Mouse (Mus musculus) spleen, postnatal 14 days (tissue): ENCODE data around the gene Kdm4a.
A peak's percentile ranks its signal among the peaks of the same experiment; 100 is the strongest.

ENCODE experiments used
- DNase-seq, 2 experiments: peaks; one replicate each; pipeline ENCODE4 v3.0.0; 2021 to 2022; ENCODE audit warnings: low spot score in 2 of 2

Kdm4a gene

DNA sequence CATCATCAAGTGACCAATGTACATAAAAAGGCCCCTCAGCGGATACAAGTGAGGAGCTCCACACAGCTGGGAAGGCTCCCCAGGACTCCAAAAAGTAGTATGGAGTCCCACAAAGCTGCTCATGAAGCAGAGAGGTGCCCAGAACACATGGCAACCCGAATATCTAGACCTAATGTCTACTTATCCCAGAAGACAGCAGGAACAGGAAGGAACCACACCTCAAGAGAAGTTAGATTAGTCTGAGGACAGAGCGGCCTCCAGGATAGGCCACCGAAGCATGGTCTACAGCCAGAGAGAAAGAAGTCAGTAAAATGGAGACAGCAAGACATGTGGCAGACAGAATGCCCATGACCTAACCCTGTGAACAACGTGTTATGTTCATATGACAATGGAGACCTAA, 25.0 kb downstream of the Kdm4a start:
- no peak for DNase-seq

DNA sequence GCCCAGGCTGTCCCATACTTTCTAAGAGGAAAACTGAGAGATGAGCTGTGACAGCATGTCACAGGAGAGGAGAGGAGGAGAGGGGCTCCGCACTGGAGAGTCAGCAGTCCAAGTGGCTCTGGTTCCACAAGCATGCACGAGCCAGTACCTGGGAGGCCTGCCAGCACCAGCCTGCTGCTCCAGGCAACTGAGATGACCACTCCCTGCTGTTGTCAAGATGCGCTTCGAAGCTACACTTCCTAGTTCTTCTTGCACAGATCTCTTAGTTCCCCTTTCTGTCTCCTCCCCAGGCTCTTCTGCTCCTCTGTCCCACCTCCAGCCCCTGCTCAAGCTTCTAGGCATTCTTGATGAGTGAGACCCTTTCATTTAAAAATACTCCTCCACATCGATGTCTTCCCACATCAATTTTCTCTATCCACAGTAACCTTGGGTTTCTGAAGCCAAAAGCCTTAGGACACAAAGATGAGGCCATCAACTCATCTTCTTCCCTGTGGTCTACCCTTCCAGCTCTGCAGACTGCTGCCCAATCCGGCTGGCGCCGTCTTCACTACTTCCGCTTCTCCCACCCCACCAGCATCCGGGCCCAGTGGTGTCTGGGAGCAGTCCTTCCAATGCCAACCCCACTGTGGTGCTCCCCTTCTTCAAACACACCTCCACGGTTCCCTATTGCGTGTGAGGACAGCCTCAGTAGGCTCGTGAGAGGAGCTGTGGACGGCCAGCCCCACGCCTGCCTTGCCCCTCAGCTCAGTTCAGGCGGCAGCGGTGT, 27.6 kb downstream of the Kdm4a start:
- peak in 1 of 2 experiments; percentile 24 for DNase-seq

DNA sequence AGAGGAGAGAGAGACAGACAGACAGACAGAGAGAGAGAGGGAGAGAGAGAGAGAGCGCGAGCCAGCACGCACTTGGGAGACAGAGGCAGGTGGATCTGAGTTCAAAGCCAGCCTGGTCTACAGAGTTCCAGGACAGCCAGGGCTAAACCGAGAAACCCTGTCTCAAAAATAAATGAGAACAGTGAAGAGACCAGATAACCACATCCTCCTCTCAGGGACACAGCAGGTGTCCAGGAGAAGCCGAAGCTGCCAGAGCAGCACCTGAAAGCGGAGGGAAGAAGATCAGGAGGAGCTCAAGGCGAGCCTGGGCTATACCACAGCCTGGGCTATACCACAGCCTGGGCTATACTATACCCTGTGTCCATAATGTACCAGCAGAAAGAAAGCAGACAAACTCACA, 29.0 kb downstream of the Kdm4a start:
- no peak for DNase-seq

DNA sequence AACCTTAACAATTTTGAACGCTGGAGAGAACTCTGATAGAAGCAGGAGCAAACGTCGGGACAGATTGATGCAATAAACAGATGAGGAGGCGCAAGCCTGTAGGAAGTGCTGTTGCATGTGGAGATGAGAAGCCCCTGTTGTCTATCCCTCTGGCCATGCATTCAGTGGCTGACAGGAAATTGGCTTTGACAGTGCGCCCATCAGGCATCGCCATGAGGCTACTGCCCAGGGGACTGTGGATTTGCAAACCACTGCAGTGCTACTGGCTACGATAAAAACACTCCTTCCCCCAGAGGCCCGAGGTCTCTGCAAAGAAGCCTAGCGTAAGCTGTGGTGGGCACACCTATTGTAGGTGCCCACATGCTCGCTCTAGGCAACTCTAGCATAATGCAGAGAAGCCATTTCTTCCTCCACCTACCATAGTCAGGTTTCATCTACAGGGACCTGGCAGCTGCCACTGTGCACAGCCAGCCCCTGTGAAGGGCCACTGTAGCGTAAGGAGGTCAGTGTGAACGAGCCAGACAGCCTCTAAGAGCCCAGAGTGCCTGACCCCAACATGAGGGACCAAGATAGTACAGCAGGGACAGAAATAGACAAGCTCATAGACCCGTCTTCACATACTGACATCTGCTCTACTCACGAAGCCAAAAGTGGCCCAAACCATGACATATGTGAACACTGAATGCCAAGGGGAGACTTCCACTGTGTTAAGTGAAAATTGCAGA, 29.7 kb downstream of the Kdm4a start:
- no peak for DNase-seq

DNA sequence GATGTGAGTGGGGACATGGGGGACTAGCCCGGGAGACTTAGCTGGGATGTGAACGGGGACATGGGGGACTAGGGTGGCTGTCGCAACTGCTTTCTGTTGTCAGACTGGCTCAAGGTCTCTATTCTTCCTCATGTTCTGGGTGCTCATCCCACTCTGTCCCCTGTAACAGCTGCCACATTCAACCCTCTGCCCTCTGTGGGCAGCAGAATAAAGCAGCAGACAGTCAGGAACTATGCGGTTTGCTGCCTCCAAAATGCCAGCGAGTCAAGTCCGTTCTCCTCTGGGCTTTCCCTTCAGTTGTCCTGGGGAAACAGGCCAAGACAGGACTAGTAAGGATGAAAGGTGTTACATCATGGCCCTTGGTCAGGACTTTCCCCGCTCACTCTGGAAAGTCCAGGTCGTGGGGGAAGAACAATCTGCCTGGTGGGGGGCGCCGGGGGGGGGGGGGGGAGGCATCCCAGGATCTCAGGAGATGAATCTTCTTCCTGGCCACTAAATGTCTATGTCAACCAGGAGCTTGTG, 30.7 kb downstream of the Kdm4a start:
- DNase-seq, result no peak

DNA sequence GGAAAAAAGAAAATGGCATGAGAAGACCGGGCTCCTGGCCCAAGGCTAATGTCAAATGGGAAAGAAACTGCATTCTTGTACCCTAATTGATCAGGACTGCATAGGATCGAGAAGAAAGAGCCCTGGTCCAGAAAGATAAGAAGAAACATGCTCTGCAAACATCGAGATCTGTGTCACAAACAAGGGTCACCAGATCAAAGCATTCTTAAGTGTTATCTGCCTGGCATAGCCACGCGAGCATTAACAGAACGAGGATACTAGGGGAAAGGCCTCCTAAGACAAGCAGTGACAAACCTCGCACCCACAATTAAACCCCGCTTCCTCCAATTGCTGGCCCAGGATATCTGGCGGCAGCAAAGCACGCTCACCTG, 31.5 kb downstream of the Kdm4a start:
- DNase-seq, result no peak

DNA sequence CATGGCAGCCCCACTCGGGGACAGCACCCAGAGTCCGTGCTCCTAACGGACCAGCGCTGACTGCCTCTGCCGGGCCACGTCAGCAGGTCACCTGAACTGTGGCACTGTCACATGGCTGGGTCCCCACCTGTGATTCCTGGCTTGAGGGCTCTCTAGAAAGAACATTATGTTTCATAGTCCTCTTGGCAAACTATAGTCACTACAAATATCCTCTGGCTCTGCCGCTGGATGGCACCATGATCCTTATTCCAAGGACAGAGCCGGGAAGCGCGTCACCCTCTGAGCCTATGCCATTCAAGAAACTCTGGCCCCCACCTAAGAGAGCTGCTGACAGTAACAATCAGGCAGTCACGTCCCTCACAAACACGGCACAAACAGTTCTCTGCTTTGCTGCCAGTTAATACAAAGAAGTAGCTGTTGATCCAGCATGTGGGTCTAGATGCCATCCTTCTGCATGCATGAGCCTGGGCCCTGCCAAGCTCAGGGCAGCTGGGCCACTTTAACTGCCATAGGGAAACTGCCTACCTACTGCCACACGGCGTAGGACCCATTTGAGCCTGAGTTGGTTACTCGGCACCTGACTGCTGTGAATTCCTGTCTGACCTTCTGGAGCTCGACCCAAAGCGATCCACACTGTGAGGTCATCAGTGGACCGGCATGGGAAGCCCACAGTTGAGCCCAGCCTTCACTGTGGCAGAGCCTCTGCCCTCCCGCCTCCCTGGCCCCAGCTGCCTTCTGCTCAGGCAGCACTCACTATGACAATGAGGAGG, 32.1 kb downstream of the Kdm4a start:
- DNase-seq, result no peak

DNA sequence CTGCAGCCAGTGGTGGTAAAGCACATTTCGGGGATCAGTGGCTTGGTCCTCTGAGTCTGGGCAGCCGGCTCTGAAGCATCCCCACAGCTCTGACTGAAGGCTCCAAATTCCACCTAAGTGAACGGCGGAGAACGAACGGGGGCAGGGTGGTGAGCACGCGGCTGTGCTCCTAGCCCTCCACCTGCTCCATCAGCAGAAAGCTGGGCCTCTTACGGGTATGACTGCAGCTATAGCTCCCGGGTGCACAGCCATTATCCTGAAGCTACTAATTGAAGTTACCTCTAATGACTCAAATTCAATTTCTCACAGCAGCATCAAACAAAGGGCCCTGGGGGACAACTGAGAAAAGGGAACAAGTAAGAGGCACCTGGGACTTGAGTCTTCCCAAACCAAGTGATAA, 32.8 kb downstream of the Kdm4a start:
- DNase-seq, result no peak

DNA sequence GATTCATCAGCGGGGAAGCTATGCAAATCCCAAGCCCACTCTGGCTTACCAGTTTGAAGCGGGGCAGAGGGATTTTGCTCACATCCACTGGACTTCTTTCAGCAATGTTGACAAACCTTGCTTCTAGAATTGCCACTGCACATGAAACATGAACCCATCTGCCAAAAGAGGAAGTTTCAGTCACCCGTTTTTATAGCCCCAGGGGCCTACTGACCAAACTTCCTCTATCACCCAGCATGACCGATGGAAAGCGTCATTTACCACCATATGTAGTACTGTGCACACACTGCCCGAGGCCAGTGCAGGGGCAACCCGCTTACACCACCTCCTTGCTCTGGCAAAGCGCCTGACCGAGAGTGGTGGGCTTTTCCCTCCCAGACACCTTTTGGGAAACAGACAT, 35.5 kb downstream of the Kdm4a start:
- peak in 1 of 2 experiments; percentile 24 for DNase-seq

DNA sequence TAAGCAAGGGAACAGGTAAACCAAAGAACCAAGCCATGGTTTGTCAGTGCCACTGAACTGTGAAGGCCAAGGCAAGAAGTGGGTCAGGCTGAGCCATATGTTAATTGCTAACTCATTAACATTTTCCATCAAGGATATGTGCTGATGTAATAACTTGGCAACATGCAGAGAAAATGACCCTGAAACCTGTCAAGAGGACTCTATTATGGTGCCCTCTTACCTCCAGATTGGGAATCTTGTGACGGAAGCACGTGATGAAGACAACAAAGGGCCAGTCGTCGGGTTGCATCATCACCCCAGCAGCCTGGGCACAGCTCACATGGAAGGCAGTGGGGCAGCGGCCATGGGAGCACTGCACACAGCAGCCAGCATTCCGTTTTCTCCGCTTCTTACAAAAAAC, 36.2 kb downstream of the Kdm4a start:
- no peak for DNase-seq

DNA sequence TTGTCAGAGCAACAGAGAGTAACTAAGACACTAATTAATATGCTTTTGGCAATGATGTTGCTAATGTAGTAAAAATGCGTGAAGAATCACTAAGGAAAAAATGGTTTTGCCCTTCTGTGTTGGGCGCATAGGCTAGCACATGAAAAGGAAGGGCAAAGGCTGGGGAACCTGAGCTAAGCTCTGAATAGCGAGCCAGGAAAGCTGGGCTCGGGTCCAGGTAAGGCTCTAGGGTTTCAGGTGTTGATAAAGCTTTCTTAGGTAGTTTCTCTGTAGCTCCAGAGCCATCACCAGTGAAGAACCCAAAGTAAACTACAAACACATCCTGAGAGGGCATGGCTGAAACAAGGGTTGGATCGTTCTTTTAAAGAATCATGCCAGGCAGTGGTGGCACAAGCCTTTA, 38.3 kb downstream of the Kdm4a start:
- DNase-seq, result no peak

DNA sequence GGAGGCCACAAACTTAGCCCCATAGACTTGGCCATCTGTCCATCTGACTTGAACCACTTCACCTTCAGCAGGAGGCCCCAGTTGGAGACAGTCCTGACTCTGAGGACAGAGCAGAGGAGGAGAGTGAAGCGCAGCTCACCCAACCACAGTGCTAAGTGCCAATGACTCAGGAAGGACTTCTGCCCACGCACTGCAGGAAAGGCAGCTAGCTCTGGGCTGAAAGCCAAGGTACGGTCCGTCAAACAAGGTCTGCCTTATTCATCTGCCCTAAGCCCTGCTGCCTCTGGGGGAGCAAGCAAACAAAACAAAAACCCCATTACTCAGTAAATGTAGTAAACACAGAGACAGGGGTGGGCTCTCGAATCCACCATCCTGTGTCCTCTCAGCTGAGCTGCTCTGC, 41.0 kb downstream of the Kdm4a start:
- no peak for DNase-seq

DNA sequence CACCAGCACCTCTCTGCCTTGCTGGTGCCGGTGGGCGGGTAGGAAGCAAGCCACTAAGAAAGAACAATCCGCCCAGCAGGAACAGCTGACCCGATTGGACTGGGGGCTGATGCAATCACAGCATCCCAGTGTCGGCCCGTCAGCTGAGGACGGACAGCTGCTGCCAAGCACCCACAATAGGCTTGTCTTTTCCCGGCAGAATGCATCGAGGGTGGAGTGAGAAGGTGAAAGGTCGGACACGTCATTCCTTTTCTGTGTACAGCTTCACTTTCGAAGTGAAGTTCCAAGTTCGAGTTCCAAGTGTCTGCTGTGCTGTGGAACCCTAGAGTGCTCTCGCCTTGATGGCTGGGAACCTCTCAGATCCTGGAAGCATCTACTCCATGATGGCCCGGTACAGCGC, 42.0 kb downstream of the Kdm4a start:
- DNase-seq, result no peak

DNA sequence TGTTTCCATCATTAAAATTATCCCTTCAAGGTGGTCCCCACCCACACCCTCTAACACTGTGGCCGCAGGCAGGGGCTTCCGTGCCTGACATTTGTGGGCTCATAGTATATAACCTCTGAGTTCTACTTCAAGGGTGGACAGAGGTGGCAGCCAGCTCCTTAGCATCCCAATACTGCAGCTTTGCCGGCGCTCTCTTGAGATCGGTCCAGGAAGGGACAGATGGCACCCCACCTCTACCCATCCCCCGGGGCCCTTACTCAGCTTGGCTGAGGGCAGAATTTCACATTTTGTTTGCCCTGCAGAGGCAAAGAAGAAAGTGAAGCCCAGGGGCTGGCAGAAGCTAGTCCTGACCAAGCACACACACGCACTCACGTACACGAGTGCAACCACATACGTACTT, 42.5 kb downstream of the Kdm4a start:
- DNase-seq, result no peak

DNA sequence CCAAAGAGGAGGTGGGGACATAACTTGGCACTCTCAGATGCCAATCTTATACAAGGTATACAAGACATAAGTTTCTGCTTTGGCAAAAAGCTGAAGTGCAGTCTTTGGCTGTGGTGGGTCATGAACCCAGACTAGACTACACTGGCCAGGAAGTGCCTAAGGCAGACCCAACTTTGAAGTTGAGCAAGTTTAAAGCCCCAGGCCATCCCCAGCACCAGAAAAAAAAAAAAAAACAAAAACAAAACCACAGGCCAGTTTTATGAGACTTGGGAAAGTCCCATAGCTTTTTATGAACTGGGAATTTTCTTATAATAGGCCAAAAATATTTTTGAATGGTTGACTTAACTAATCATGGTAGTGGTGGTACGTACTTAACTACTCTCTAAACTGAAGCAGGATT, 44.4 kb downstream of the Kdm4a start:
- DNase-seq, result no peak

DNA sequence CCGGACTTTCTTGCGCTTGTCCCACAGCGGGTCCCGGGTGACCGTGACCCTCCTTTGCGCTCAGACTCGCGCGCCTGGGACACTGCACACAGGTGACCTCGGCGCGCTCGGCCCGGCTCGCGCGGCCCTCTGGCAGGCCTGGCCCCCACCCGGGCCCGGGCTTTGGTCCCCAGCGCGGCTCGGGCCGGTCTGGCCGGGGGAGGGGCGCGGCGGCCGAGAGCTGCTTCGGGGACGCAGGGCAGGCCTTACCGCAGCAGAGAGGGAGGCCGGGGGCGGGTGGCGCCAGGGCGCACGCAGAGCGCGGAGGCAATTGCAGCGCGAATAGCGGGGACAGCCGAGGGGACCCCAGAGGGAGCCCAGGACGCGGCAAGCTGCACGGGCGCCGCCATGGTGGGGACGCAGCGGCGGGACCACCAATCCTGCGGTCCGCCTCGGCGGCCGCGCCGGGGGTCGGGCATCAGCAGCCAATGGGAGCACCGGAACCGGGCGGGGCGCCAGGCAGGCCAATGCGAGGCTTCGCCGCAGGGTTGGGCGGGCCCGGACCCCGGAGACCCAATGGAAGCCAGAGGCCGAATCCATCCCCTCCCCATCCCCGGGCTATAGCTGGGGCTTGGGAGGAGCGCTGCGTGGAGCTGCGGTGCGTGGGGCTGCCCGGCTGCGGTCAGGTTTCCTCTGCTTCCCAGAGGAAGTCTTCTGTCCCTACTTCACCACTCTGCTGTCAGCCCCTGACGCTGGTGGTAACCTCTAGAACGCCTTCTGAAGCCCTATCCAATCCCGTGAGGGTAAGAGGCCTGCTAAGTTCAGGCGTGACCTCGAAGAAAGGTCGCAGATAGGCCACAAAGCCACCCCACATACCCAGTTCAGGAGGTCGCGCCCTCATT, 45.1 kb downstream of the Kdm4a start, which contains the start of gene St3gal3:
TSS of gene St3gal3 (minus strand) at position 430 of the 881 bp plus-strand sequence.
- peak; percentile 84 to 87 for DNase-seq

DNA sequence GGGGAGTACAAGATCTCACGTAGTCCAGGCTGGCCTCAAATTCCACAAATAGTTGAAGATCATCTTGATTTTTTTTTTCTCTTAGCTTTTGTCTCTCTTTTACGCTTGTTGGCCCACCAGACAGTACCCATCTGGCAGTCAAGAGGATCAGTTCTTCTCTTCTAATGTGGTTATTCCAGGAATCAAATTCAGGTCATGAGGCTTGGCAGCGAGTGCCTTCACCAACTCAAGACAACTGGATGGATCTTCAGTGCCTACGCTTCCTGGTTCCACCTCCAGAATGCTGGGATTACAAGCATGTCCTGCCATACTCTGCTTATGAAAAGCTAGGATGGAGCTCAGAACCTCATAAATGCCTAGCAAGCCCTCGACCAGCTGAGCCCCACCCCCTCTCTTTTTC, 48.5 kb downstream of the Kdm4a start:
- no peak for DNase-seq

DNA sequence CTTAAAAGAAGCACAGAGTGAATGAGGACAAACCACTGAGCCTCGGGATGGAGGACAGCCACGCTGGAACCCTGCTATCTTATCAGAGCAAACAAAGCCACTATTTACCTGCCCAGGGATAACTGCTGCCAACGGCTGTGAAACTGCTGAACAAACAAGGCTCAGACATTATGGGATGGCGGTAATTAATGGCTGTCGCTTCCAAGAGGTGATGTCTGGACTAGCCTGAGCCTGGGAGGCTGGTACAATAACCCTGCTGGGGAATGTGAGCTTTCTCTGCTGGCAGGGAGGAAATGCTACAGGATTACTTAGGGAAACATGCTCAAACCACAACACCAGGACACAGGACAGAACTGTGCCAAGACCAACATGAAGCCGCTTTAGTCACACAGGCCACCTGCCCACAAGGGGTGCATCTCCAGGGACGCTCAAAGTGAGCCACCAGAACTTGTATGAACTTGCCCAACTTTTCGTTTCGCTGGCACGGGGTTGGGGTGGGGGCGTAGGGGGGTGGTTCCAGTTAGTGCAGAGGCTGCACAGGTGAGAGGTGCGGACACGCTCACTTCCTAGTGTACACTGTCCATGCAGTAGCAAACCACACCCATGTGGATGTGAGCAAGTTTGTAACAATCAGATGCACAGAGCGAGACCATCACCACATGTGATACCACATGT, 56.7 kb downstream of the Kdm4a start:
- DNase-seq, result no peak

DNA sequence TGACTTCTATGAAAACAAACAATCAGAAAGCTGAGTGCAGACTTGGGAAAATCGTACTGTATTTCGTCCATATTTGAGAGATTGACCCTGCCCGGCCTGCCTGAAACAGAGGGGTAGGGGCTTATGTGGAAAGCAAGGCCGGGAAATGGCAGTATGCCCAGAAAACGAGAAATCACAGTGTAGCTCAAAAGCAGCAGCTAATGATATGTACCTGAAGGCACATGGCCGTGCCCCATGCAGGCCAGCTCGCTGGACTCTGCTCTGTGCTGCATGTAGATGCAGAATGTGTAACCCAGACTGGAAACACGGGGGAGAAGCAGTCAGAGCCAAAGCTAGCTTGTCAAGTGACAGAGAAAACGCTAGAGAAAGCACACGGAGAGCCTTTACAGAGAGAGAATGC, 57.8 kb downstream of the Kdm4a start:
- DNase-seq, result no peak

DNA sequence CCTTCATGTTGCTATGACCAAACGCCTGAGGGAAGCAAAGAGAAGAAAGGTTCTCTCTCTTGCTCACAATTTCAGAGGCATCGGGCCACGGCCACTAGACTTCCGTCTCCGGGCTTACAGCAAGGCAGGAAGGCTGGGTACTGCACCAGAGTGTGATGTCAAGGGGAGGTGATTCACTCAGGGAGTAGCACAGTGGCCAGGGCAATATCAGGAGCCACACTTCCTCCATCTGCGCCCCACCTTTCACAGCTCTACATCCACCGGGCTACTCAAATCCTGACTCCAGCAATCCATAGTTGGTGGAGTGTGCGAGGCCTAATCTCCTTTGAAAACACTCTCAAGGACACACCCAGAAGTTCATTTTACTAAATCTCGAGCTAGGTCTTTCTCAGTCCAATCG, 62.3 kb downstream of the Kdm4a start:
- DNase-seq, result no peak

DNA sequence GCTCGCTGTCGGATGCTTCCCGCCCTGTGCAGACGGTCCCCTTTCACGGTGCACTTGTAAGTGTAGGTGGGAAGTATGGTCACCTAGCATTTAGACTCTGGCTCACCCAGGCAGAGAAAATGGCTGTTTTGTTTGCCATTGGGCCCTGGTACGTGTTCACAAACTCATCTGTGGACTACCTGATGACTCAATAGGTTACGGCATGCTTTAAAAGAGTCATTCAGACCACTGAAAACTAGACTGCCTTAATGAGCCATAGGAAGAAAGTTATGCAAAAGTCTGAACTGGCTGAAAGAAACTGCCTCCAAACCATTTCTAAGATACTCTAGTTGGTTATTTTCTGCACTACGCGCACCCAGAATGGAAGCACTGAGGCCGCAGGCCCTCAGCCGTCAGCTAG, 63.7 kb downstream of the Kdm4a start:
- DNase-seq, result no peak
